Mouse (Mus musculus): ENCODE measurements at regions not wholly inside any gene's neighbourhood (a gene's known extent, or its start where the extent isn't known, plus 50 kb on each side); places are given as distances from the start of the nearest gene placed in this dataset.

DNA sequence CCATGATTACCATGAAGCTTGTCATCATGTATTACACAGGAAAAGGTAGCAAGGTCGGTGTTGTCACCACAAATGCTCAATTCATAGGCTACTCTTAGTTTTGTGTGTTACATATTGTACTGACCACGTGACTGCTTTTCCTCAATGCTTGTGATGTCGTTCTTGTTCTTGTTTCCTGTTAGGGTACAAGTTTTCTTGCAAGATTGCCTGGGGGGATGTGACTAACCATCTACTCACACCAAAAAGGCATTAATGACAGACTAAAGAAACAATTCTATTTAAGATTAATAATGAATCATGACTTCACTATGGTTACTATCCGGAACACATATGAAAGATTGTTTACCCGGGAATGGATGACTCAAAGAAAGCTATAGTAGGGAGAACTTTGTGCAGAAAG, 165.0 kb upstream of the Klhl1 start:
- TF ChIP-seq CTCF (IDR thresholded peaks at IDR 0.05 in 2 of 3, conservative IDR thresholded peaks at IDR 0.05 in 1 of 3; ENCODE audit: control insufficient read depth in 1 of 3, insufficient read depth in 1 of 3, low read depth in 2 of 3, low read length in 3 of 3, poor library complexity in 1 of 3, severe bottlenecking in 1 of 3), result no peak
- no peak for TF ChIP-seq POLR2A (IDR thresholded peaks at IDR 0.05; ENCODE audit: control insufficient read depth in 1 of 2, insufficient read depth in 1 of 2, low read depth in 1 of 2, low read length in 2 of 2, poor library complexity in 1 of 2)
- no peak for TF ChIP-seq USF1 (IDR thresholded peaks at IDR 0.05; ENCODE audit: low read depth, low read length)
- no peak for TF ChIP-seq JUND (IDR thresholded peaks at IDR 0.05; ENCODE audit: low read depth, low read length)
- no peak for TF ChIP-seq MAZ (IDR thresholded peaks at IDR 0.05; ENCODE audit: low read depth, low read length)
- no peak for TF ChIP-seq UBTF (IDR thresholded peaks at IDR 0.05; ENCODE audit: borderline replicate concordance, insufficient read depth, low read depth, low read length)
- no peak for TF ChIP-seq ELF1 (IDR thresholded peaks at IDR 0.05; ENCODE audit: low read depth, low read length)
- no peak for TF ChIP-seq CHD2 (IDR thresholded peaks at IDR 0.05; ENCODE audit: low read length)
- TF ChIP-seq ZC3H11A (IDR thresholded peaks at IDR 0.05; ENCODE audit: low read depth, low read length), result no peak
- no peak for TF ChIP-seq EP300 (IDR thresholded peaks at IDR 0.05; ENCODE audit: low read depth in 1 of 2, low read length in 2 of 2)
- no peak for TF ChIP-seq TBP (IDR thresholded peaks at IDR 0.05; ENCODE audit: low read depth, low read length)
- no peak for TF ChIP-seq GATA1 (IDR thresholded peaks at IDR 0.05; ENCODE audit: low read depth, low read length)
- no peak for TF ChIP-seq HCFC1 (IDR thresholded peaks at IDR 0.05; ENCODE audit: low read depth, low read length)

All from MEL (cell line).